9 mouse cellular contexts compared by ENCODE assay signal in genomic region chr13:30888480-30888879, GRCm38 (mm10). TPM values are rescaled to one million over a fixed set of nuclear protein-coding genes. Genes with fewer than 3 reads are reported as not detected.
DNase-seq lines count a peak whose midpoint lies in the region; ATAC-seq and TF ChIP-seq lines count a peak whose summit lies in the region.
"Had no signal": no experiment of that assay in that cellular context is flagged by ENCODE, and none has a peak within 500 bp of the region (broad histone marks: within the 10 kb centered on the region; RNA-seq: fewer than 3 reads in every experiment).

No protein-coding gene starts in this region.

- peak; percentile 85 for TF ChIP-seq CTCF in liver, adult 2 months (IDR thresholded peaks at IDR 0.05; ENCODE audit: low read depth, low read length)

- ATAC-seq in neural tube, embryonic 15.5 days (ENCODE audit: low FRiP score) = peak; percentile 55

- no peaks in the 10 kb centered on the region for H3K27me3 ChIP-seq in liver, adult 2 months (ENCODE audit: control insufficient read depth, insufficient read depth, low read length)
- no peaks in the 10 kb centered on the region for H3K27me3 ChIP-seq in neural tube, embryonic 15.5 days (replicated peaks)
- H3K27me3 ChIP-seq: heart, embryonic 13.5 days had no signal

- H3K4me3 ChIP-seq in liver, adult 2 months (ENCODE audit: insufficient read depth, low read depth, low read length) = no peak overlapping the region
- H3K4me3 ChIP-seq in neural tube, embryonic 15.5 days (replicated peaks) = no peak overlapping the region
- H3K4me3 ChIP-seq: heart, embryonic 13.5 days had no signal

- peak; percentile 2 for DNase-seq in 3134 (ENCODE audit: extremely low read depth, insufficient read length, low spot score)
- peak; percentile 43 for DNase-seq in MEL-GATA-1-ER (ENCODE audit: extremely low read depth, low read depth)
- peak; percentile 61 to 69 for DNase-seq in cerebellum, adult 18-20 months
- peak; percentile 30 to 80 for DNase-seq in frontal cortex, adult 2 months (ENCODE audit: extremely low spot score in 1 of 2, low spot score in 1 of 2)
- peak; percentile 74 for DNase-seq in kidney, adult 18-20 months
- peak; percentile 48 for DNase-seq in liver, adult 2 months (ENCODE audit: extremely low read depth, low read depth, low spot score)
- DNase-seq in thymus, postnatal 10 days (ENCODE audit: low spot score in 2 of 2) = peak; percentile 60 to 88

- no peaks in the 10 kb centered on the region for H3K9me3 ChIP-seq in neural tube, embryonic 15.5 days (replicated peaks)
- H3K9me3 ChIP-seq: heart, embryonic 13.5 days had no signal

- no peak overlapping the region for H3K4me2 ChIP-seq in neural tube, embryonic 15.5 days
- H3K4me2 ChIP-seq: heart, embryonic 13.5 days had no signal

- no peaks in the 10 kb centered on the region for H3K4me1 ChIP-seq in liver, adult 2 months (ENCODE audit: control insufficient read depth, insufficient read depth, low read length)
- H3K4me1 ChIP-seq in neural tube, embryonic 15.5 days = no peaks in the 10 kb centered on the region
- H3K4me1 ChIP-seq: heart, embryonic 13.5 days had no signal

- 25% methylated on average over 3 of the region's 3 CpGs for WGBS in liver, adult 2 months
- WGBS in neural tube, embryonic 15.5 days = 7% methylated on average over 3 of the region's 3 CpGs

- H3K27ac ChIP-seq in liver, adult 2 months (replicated peaks; ENCODE audit: insufficient read depth, low read depth, low read length) = no peak overlapping the region
- H3K27ac ChIP-seq in neural tube, embryonic 15.5 days (replicated peaks) = no peak overlapping the region
- H3K27ac ChIP-seq: heart, embryonic 13.5 days had no signal

- TF ChIP-seq POLR2A in liver, adult 2 months (IDR thresholded peaks at IDR 0.05; ENCODE audit: extremely low read depth, insufficient read depth, low read length) = no peak

- H3K9ac ChIP-seq in liver, adult 2 months (ENCODE audit: low read depth, low read length) = no peak overlapping the region
- H3K9ac ChIP-seq in neural tube, embryonic 15.5 days (replicated peaks) = no peak overlapping the region
- H3K9ac ChIP-seq: heart, embryonic 13.5 days had no signal

- H3K79me2 ChIP-seq in liver, adult 2 months (ENCODE audit: control insufficient read depth, insufficient read depth, low read length) = no peaks in the 10 kb centered on the region

- H3K36me3 ChIP-seq in liver, adult 2 months (ENCODE audit: control insufficient read depth, insufficient read depth, low read length) = peaks cover 15% of the 10 kb centered on the region; the same call in 1 of the 2 replicates
- H3K36me3 ChIP-seq in neural tube, embryonic 15.5 days = peaks cover 5% of the 10 kb centered on the region

RNA-seq across cellular contexts. Expression of gene Hus1b, which starts 59.1 kb away (rescaled TPM):
- 0.22 and 0.25 TPM in 2 replicates for polyA plus RNA-seq in frontal cortex, adult 2 months (2012; rRNA removed)
- total RNA-seq in liver, adult 2 months (2014; rRNA removed) = 0.34 and 0.55 TPM in 2 replicates
- 0.07 TPM in 1 of 2 replicates, not detected in the other for polyA plus RNA-seq in liver, adult 2 months (2012; rRNA removed)
- polyA plus RNA-seq in neural tube, embryonic 15.5 days (2015; fragmentation: Nextera tagmentation; extraction: Ambion mirVana) = not detected in 2 replicates
- polyA plus RNA-seq: heart, embryonic 13.5 days had no signal

Comparison
In these comparisons a context has a peak if more than half of its experiments do, and no peak if none do; other contexts are left out.
1. DNase-seq: peak in every context shown above with its lines; median percentile 74 in kidney, adult 18-20 months; 74 in thymus, postnatal 10 days; 65 in cerebellum, adult 18-20 months; 55 in frontal cortex, adult 2 months; 48 in liver, adult 2 months; 43 in MEL-GATA-1-ER; 2 in 3134.